Mouse (Mus musculus): ENCODE measurements around the gene Suclg1. TPM values are rescaled to one million over a fixed set of nuclear protein-coding genes. Genes with fewer than 3 reads are reported as not detected.

Suclg1 gene
- 100 to 1,000 TPM; 106 to 124 TPM for total RNA-seq (2021)
- long read RNA-seq, experiment 1, transcript Suclg1-201 (9 exons, 1,519 nt), result major isoform, 107 of 113 reads
- long read RNA-seq, experiment 1, partial matches to known transcripts, result 5 of 113 reads
- long read RNA-seq, experiment 1, other reads (novel, unspliced or antisense), result 1 of 113 reads
- long read RNA-seq, experiment 2, transcript Suclg1-201 (9 exons, 1,519 nt), result major isoform, 65 of 78 reads
- long read RNA-seq, experiment 2, partial matches to known transcripts, result 13 of 78 reads
- long read RNA-seq, experiment 2, other reads (novel, unspliced or antisense), result 0 of 78 reads

GRCm38 (mm10) chr6:73248237-73249048 lies at the start of gene Suclg1:
Suclg1 (plus strand) TSS chr6:73248382.
- peak; percentile 89 to 94 for DNase-seq (ENCODE audit: low spot score in 2 of 2)
- intact Hi-C loops (cut with DNase I), result no loop called here

GRCm38 (mm10) chr6:73203724-73204123 lies 44.5 kb upstream of the Suclg1 start:
- no peak for DNase-seq (ENCODE audit: low spot score in 2 of 2)
- intact Hi-C loops (cut with DNase I), result no loop called here

DNA sequence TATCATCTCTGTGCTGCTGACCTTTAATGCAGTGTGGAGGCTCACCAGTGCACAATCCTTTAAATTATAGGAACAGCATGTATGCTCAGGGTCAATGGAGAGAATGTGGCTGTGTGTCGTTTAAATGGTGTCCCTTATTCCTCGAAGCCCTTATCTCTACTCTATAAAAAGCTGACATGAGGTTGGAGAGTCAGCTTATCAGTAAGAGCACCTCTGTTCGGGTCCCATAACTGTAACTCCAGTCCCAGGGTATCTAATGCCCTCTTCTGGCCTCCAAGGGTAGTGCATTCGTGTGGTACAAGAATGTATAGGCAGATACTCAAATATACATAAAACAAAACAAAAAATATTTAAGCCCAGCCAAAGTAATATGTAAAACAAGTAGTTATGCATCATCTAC lies 43.2 kb upstream of the Suclg1 start:
- DNase-seq (ENCODE audit: low spot score in 2 of 2), result no peak
- intact Hi-C loops (cut with DNase I), result no loop called here

- intact Hi-C loops (cut with DNase I), result no loop called here
- peak in 1 of 2 experiments; percentile 53 for DNase-seq (ENCODE audit: low spot score in 2 of 2)
Measured at GRCm38 (mm10) chr6:73209598-73209997, 38.6 kb upstream of the Suclg1 start.

GRCm38 (mm10) chr6:73210445-73210972 lies 37.7 kb upstream of the Suclg1 start:
- intact Hi-C loops (cut with DNase I), result no loop called here

DNA sequence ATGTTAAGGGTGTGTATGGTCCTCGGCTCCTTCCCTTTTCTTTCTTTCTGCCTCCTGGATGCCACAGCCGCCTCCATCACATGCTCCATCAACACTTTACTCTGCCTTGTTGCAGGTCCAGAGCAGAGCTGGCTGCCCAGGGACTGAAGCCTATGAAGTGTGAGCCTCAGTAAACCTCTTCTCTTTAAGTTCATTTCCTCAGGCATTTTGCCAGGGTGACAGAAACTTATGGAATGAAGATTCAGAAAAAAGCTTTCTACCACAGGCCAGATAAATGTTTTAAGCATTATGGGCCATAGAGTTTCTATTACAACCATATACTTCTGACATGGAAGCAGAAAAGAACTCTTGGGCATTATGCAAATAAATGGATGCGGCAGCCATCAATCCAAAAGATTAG lies 37.1 kb upstream of the Suclg1 start:
- no peak for DNase-seq (ENCODE audit: low spot score in 2 of 2)
- intact Hi-C loops (cut with DNase I), result no loop called here

More at GRCm38 (mm10) chr6:73210445-73210972, 37.7 kb upstream of the Suclg1 start:
- no peak for DNase-seq (ENCODE audit: low spot score in 2 of 2)

GRCm38 (mm10) chr6:73211602-73212001 lies 36.6 kb upstream of the Suclg1 start:
- intact Hi-C loops (cut with DNase I), result no loop called here
- DNase-seq (ENCODE audit: low spot score in 2 of 2), result no peak

DNA sequence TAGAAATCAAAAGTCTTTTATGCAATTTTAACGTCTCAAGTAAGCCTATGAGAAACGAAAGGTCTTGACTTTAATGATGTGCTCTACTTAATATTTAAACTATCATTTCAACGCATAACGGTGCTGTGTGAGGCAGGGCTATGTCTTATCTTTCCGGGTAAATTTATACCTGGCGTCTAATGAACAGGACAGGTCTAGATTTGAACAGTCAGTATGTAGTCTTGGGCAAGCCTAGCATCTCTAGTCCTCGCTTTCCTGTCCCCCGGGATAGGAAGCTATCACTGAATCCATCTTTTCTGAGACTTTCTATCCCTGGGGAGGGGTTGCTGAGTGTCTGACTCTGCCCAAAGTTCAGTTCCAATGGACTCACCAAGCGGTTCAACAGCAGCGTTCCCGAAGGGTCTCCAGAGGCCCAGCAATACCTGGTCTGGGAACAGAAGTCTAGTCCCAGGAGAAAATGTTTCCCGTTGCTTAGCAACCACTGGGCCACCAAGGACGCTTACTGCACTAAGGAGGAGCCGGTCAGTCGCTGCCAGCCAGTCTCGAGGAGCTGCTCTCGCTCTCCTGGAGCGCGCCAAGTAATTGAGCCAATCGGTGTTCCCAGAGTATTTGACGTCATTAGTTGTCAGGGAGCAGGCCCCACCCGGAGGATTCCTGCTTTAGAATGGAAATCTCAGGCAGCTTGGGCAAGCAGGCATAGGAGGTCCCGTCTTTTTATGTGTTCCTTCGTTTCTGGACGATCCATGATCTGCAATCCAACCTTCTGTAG lies 26.8 kb upstream of the Suclg1 start, which contains the start of gene Dnah6:
Dnah6 (minus strand) TSS at position 463 of the 769 bp plus-strand sequence.
- intact Hi-C loops (cut with DNase I), result no loop called here
- DNase-seq (ENCODE audit: low spot score in 2 of 2), result peak; percentile 93 to 97

DNA sequence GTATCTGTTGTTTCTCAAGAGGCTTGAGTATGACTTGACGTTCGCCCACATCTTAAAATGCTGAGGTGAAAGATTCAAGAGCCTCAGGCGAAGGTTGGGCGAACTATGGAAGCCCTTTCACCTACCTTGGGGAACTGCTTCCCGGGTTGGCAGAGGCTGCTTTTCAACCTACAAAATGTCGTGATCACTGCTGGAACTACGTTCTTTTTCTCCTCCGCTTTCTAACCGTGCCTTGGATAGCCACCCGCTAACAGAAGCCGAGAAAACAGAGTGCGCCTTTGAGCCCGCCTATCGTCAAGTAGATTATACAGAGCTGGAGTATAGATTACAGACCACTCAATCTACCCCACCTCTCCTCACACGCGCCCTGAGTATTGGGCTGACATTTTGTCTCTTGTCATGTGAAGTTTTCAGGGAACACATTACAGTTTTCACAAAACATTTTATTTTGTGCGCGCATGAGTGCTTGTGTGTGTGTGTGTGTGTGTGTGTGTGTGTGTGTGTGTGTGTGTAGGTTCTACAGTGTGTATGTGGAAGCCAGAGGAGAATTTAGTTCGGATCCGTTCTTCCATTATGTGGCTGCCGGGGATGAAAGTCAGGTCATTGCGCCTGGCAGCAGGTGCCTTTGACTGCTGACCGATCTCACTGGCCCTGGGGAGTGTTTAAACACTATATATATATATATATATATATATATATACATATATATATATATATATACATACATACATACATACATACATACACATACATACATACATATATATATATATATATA lies 26.0 kb upstream of the Suclg1 start:
- intact Hi-C loops (cut with DNase I), result no loop called here

DNA sequence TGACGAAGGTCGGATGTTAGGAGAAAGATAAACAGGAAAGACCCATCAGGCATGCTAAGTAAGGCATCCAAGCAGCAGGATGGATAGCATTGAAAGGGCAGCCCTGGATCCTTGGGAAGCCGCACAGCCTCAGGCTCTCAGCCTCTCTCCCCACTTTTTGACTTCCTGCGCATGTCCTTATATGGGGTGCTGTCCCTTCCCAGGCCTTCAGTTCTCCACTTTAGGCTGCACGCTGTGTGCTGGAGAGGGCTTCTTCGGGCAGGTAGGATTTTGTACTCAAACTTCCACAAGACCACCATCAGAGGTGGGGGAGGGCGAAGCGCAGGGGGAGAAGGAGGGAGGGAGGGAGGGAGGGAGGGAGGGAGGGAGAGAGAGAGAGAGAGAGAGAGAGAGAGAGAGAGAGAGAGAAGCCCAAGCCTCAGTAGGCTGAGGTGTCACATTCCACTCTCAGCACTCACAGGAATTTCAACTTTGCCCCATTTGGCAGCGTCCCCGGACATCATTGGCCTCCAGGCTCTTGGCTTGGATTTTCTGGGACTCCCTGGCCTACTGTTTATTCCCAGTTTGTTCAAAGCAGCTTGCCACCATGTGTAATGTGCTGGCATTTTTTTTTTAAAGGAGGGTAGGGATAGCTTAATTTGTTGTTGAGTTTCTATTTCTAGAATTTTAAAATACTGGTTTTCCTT lies 25.2 kb upstream of the Suclg1 start:
- intact Hi-C loops (cut with DNase I), result no loop called here
- peak; percentile 64 to 69 for DNase-seq (ENCODE audit: low spot score in 2 of 2)

More for the DNA sequence above, 26.0 kb upstream of the Suclg1 start:
- peak; percentile 30 to 71 for DNase-seq (ENCODE audit: low spot score in 2 of 2)

DNA sequence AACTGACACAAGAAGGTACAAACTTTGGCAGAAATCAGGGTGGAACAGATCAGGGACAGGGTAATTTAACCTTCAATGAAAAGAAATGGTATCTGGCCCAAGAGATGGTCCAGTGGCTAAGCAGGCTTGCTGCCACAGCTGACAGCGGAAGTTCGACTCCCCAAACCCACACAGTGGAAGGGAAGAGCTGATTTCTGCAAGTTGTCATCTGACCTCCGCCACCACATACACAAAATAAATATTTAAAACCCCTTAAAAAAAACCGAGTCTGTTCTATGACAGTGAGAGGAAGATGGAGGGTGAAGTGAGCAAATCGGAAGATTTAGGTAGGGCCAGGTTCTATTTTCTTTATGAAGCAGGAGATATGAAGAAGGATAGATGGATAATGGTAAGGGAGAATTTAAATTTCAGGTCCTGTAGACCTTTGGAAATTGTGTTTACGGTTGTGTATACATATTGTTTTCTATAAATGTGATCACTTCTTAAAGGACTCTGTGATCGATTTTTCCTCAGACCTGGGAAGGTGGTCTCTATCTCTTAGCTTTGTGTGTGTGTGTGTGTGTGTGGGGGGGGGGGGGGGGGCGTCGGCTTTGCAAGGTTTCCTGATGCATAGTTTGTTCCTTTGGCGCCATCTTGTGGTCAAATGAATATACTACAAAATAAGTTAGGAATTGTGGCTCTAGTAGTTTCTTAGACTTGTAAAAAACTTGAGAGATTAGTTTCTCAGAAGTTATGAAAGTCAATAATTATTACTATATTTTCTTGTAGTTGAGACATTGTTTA lies 20.6 kb upstream of the Suclg1 start:
- intact Hi-C loops (cut with DNase I), result loop anchor here (5.0 kb wide), 2 partner anchors 285 to 580 kb away; no protein-coding TSS in a partner anchor

DNA sequence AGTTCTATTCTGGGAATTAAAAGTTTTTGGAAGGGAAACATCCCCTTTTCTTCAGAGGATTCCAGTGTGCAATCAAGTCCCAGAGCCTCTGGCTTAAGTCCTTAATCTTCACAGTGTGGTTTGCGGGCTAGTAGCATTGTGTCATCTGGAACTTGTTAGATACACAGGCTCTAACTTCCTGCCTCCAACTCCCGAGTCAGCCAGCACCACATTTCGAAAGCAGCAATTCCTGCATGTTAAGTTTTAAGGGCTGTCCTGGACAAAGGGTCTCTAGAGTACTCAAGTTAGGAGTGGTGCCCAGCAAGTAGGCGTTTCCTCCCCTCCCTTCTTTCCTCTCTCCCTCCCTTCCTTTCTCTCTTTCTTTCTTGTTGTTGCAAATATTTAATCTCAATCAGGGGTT lies 19.8 kb upstream of the Suclg1 start:
- DNase-seq (ENCODE audit: low spot score in 2 of 2), result peak in 1 of 2 experiments; percentile 1
- intact Hi-C loops (cut with DNase I), result loop anchor here (5.0 kb wide), 2 partner anchors 286 to 581 kb away; no protein-coding TSS in a partner anchor

More for the DNA sequence above, 20.6 kb upstream of the Suclg1 start:
- peak; percentile 50 to 83 for DNase-seq (ENCODE audit: low spot score in 2 of 2)

GRCm38 (mm10) chr6:73228881-73229280 lies 19.3 kb upstream of the Suclg1 start:
- DNase-seq (ENCODE audit: low spot score in 2 of 2), result peak in 1 of 2 experiments; percentile 0
- intact Hi-C loops (cut with DNase I), result loop anchor here (5.0 kb wide), 2 partner anchors 287 to 582 kb away; no protein-coding TSS in a partner anchor

GRCm38 (mm10) chr6:73232152-73232584 lies 16.0 kb upstream of the Suclg1 start:
- no peak for DNase-seq (ENCODE audit: low spot score in 2 of 2)
- intact Hi-C loops (cut with DNase I), result no loop called here

- intact Hi-C loops (cut with DNase I), result no loop called here
Measured at GRCm38 (mm10) chr6:73233202-73233726, 14.9 kb upstream of the Suclg1 start.

DNA sequence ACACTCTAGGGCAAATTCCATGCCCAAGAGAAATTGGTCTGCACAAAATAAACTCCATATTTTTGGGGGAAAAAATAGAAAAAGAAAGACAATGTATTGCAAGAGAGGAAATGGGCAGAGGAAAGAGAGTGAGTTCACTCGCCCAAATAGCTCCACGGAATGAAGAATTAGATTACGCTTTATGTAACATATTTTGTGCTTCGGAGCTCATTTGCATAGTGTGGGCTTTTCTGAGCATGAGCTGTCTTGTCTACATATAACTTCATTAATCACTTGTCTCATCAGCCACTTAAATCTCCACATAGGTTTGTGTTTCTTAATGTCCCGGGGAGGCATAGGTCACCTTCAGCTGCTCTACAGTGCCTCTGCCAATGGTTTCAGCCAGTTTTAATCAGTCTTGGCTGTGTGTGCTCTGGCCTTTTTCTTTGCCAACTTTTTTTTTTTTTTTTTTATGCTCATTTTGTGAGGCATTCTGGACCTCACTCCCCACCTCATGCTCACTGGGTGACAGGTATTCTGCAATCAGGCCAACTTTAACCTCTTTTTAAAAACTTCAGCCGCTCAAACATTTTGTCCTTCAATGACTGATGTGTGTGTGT lies 13.8 kb upstream of the Suclg1 start:
- DNase-seq (ENCODE audit: low spot score in 2 of 2), result no peak
- intact Hi-C loops (cut with DNase I), result no loop called here

More at GRCm38 (mm10) chr6:73233202-73233726, 14.9 kb upstream of the Suclg1 start:
- no peak for DNase-seq (ENCODE audit: low spot score in 2 of 2)

Measured in left cerebral cortex, postnatal 14 days (tissue).